Mouse (Mus musculus) ovary, postnatal 36 days (tissue): ENCODE results near the gene Mfn1.

Source experiments
- DNase-seq: peaks from one replicate; pipeline ENCODE4 v3.0.0; 2022; ENCODE audit warnings: low spot score, mixed read lengths

The Mfn1 gene

GRCm38 (mm10) chr3:32611606-32612170 is 82.4 kb downstream of the Mfn1 start:
- no peak for DNase-seq

- no peak for DNase-seq
Observed at GRCm38 (mm10) chr3:32614786-32615185, 85.5 kb downstream of the Mfn1 start.

- no peak for DNase-seq
Observed at GRCm38 (mm10) chr3:32615376-32615775, 86.1 kb downstream of the Mfn1 start.

- DNase-seq = no peak
Observed at GRCm38 (mm10) chr3:32616006-32616330, 86.7 kb downstream of the Mfn1 start.

- peak; percentile 55 for DNase-seq
Observed at GRCm38 (mm10) chr3:32616331-32617052, 87.2 kb downstream of the Mfn1 start, which contains the start of gene Gnb4. Gene Gnb4, minus strand, starts transcription at chr3:32616585.

GRCm38 (mm10) chr3:32617053-32617642 is 87.9 kb downstream of the Mfn1 start:
- no peak for DNase-seq

GRCm38 (mm10) chr3:32621658-32622057 is 92.4 kb downstream of the Mfn1 start:
- no peak for DNase-seq

GRCm38 (mm10) chr3:32622106-32622505 is 92.8 kb downstream of the Mfn1 start:
- DNase-seq = no peak

- no peak for DNase-seq
Observed at GRCm38 (mm10) chr3:32628141-32628540, 98.9 kb downstream of the Mfn1 start.
